Mouse (Mus musculus) small intestine, adult 2 months (tissue): ENCODE results near the gene Wnt4. TPM values are rescaled to one million over a fixed set of nuclear protein-coding genes. Genes with fewer than 3 reads are reported as not detected.
A peak's percentile ranks its signal among the peaks of the same experiment; 100 is the strongest.

Experiments
- H3K27ac ChIP-seq: fragments of 200-500 bp; 2 replicates; pipeline ENCODE4 v1.5.1; 2012; ENCODE audit warnings: low read depth, low read length, control low read depth, inconsistent platforms; ENCODE audit not compliant: insufficient read depth
- H3K27me3 ChIP-seq: fragments of 200-500 bp; 2 replicates; pipeline ENCODE4 v1.6.1; 2012; ENCODE audit warnings: mild to moderate bottlenecking, moderate library complexity, low read length, inconsistent platforms; ENCODE audit not compliant: control insufficient read depth, insufficient read depth
- H3K36me3 ChIP-seq: fragments of 200-500 bp; 2 replicates; pipeline ENCODE4 v1.6.1; 2012; ENCODE audit warnings: mild to moderate bottlenecking, low read length, control low read depth, inconsistent platforms; ENCODE audit not compliant: control insufficient read depth, insufficient read depth
- H3K4me1 ChIP-seq: fragments of 200-500 bp; 2 replicates; pipeline ENCODE4 v1.6.1; 2012; ENCODE audit warnings: low read length, inconsistent platforms, mixed read lengths; ENCODE audit not compliant: control insufficient read depth, insufficient read depth, insufficient read length
- H3K4me3 ChIP-seq: fragments of 200-500 bp; 2 replicates; pipeline ENCODE4 v1.5.1; 2012; ENCODE audit warnings: low read depth, mild to moderate bottlenecking, control low read depth, inconsistent platforms, low read length, moderate library complexity
- CTCF ChIP-seq: fragments of 200-500 bp; IDR thresholded peaks from 2 replicates; pipeline ENCODE4 v1.5.1; 2012; ENCODE audit warnings: low read depth, mild to moderate bottlenecking, control low read depth, inconsistent platforms, low read length, moderate library complexity, mixed read lengths; ENCODE audit not compliant: insufficient replicate concordance, insufficient read length; ENCODE audit errors: extremely low read depth
- POLR2A ChIP-seq: fragments of 200-500 bp; IDR thresholded peaks from 2 replicates; pipeline ENCODE4 v1.6.1; 2012; ENCODE audit warnings: low read depth, mild to moderate bottlenecking, control low read depth, inconsistent platforms, low read length, moderate library complexity
- WGBS: fragments of 180-500 bp; shearing (Covaris S2); methylation state at CpG from one replicate; pipeline ENCODE4 v1.1.7; 2018; 5-methylcytosine and 5-hydroxymethylcytosine counted together
- polyA plus RNA-seq: library from polyadenylated mRNA; depleted of rRNA; stranded (reverse); fragments of >200 nt; gene quantifications from 2 replicates; pipeline ENCODE4 v1.2.3, GENCODE M21; 2012

Gene Wnt4
- polyA plus RNA-seq, 1 experiment: 6.0 TPM

- no peaks in the 10 kb centered on the region for H3K36me3 ChIP-seq
- H3K4me3 ChIP-seq: no peak overlapping the region
- no peaks in the 10 kb centered on the region for H3K4me1 ChIP-seq
- no peak overlapping the region for H3K27ac ChIP-seq
- no peaks in the 10 kb centered on the region for H3K27me3 ChIP-seq
- TF ChIP-seq POLR2A (no peak), CTCF (no peak)
- 69% methylated on average over 8 of the region's 8 CpGs for WGBS
Observed at GRCm38 (mm10) chr4:137268541-137268940, 8.7 kb upstream of the Wnt4 start.

DNA sequence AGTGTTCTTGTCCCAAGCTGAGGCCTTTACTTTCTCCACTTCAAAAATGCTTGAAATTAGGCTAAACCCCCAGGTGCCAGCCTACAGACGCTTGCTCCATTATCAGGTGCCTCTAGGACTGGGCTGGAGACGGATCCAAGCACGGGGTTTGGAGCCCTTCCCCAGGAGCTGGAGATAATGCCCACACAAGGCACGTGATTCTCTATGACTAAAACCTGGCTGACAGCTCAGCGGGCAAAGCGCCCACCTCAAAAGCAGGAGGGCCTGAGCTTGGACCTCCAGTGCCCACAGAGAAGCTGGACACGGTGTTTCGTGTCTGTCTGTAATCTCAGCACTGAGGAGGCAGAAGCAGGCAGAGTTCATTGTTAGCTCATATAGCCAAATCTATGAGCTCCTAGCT lies 5.4 kb upstream of the Wnt4 start:
- TF ChIP-seq POLR2A (no peak), CTCF (no peak)
- H3K4me3 ChIP-seq: no peak overlapping the region
- H3K27ac ChIP-seq: no peak overlapping the region
- whole genome bisulfite sequencing: 85% methylated on average over 8 of the region's 8 CpGs
- peaks cover 8% of the 10 kb centered on the region for H3K27me3 ChIP-seq
- peaks cover 3% of the 10 kb centered on the region; the same call in 1 of the 2 replicates for H3K4me1 ChIP-seq
- H3K36me3 ChIP-seq: no peaks in the 10 kb centered on the region

DNA sequence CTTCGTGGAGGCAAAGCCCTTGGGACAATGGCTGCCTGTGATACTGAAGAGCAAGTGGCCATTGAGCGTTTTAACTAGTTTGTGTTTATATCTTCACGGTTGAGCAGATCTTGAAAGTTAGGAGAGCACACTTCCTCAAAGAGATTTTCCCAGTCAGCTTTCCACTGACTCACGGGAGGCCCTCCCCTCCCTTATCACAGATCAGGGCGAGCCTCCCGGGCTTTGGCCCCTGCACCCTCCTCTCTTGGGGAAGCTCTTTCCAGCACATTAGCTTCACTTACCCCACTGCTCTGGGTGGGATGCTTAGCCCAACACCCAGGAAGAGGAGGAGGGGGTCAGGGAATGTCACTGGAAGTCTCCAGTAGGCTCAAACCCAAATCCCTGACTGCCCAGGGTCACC lies 3.0 kb upstream of the Wnt4 start:
- no peak overlapping the region for H3K4me3 ChIP-seq
- TF ChIP-seq POLR2A: no peak
- no peak for TF ChIP-seq CTCF
- WGBS: 12% methylated on average over 6 of the region's 6 CpGs
- no peaks in the 10 kb centered on the region for H3K36me3 ChIP-seq
- peaks cover 3% of the 10 kb centered on the region; the same call in 1 of the 2 replicates for H3K4me1 ChIP-seq
- no peak overlapping the region for H3K27ac ChIP-seq
- H3K27me3 ChIP-seq: peaks cover 31% of the 10 kb centered on the region

DNA sequence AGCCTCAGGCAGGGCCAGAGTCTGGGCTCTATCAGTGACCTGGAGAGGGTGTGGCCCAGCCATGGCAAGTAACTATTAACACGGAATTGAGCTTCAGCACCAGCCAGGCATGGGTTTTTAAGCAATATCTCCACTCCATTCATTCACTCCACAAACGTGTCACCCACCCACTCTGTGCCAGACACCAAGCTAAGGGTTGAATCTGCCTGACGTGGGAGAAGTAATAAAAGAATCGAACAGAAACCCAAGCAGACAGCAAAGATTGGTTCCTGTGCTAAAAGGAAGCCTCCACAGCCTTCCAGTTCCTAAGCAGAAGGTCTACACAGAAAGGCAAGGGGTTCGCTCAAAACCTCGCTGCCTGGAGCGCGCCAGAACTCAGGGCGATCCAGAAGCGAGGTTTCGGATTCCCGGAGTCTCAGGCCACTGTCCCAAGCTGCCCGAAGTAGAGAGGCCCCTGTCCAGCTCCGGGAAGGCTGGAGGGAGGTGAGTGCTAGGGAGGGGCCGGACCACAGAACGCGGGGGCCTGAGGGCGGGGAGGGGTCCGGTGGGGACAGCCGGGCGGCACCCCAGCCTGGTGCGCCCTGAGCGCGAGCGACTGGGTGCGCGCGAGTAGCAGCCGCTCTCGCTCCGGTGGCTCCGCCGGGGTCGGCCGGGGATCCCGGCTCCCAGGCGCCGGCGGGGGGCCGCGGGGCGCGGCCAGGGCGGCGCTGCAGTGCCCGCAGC lies 685 bp upstream of the Wnt4 start:
- Histone ChIP-seq H3K36me3 (no peaks in the 10 kb centered on the region), H3K27me3 (peaks cover 35% of the 10 kb centered on the region), H3K4me1 (peaks cover 3% of the 10 kb centered on the region; the same call in 1 of the 2 replicates), H3K27ac (no peak overlapping the region), H3K4me3 (peak overlapping the region; percentile 55)
- WGBS: 3% methylated on average over 44 of the region's 46 CpGs
- TF ChIP-seq CTCF (no peak), POLR2A (no peak)

DNA sequence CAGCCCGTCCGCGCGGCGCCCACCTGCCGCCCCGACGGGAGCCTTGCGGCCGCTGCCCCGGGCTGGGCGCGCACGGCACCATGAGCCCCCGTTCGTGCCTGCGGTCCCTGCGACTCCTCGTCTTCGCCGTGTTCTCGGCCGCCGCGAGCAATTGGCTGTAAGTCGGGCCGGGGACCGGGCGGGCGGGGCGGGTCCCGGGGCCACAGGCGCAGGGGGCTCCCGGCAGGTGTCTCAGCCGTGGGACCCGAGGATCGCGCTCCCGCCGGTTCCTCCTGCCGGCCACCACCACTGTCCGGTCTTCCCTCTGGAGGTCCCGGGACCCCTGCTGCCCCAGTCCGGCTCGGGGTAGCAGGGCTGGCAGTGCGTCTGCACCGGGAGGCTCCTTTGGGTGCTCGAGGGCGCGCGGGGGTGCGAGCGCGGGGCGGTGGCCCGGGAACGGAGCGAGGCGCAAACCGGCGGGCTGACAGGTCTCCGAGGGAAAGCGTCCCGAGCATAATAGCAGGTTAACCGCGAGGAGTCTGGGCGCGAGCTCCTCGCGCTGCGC lies 383 bp downstream of the Wnt4 start:
- Histone ChIP-seq H3K4me3 (peak overlapping the region; percentile 60), H3K27ac (no peak overlapping the region), H3K4me1 (peaks cover 7% of the 10 kb centered on the region), H3K27me3 (peaks cover 35% of the 10 kb centered on the region), H3K36me3 (no peaks in the 10 kb centered on the region)
- TF ChIP-seq CTCF (no peak), POLR2A (no peak)
- 2% methylated on average over 69 of the region's 71 CpGs for WGBS

GRCm38 (mm10) chr4:137278144-137279040 lies 1.1 kb downstream of the Wnt4 start:
- Histone ChIP-seq H3K4me3 (peak overlapping the region; percentile 60), H3K27me3 (peaks cover 35% of the 10 kb centered on the region), H3K27ac (no peak overlapping the region), H3K36me3 (no peaks in the 10 kb centered on the region), H3K4me1 (peaks cover 7% of the 10 kb centered on the region)
- no peak for TF ChIP-seq POLR2A
- no peak for TF ChIP-seq CTCF
- 11% methylated on average over 22 of the region's 22 CpGs for WGBS

- 31% methylated on average over 5 of the region's 5 CpGs for WGBS
- Histone ChIP-seq H3K36me3 (no peaks in the 10 kb centered on the region), H3K27ac (no peak overlapping the region), H3K4me3 (no peak overlapping the region), H3K27me3 (peaks cover 35% of the 10 kb centered on the region), H3K4me1 (peaks cover 7% of the 10 kb centered on the region)
- no peak for TF ChIP-seq CTCF
Observed at GRCm38 (mm10) chr4:137279346-137279745, 2.1 kb downstream of the Wnt4 start.
